Mouse (Mus musculus) erythroblast, adult 5-6 weeks (primary cell): ENCODE results near the gene Cpne5. TPM values are rescaled to one million over a fixed set of nuclear protein-coding genes. Genes with fewer than 3 reads are reported as not detected.

ENCODE experiments used
- ATAC-seq: replicated peaks from 2 replicates; pipeline ENCODE4 v1.8.0; 2016; ENCODE audit warnings: moderate number of reproducible peaks, mild to moderate bottlenecking, moderate TSS enrichment, inconsistent platforms; ENCODE audit not compliant: poor library complexity, low FRiP score, severe bottlenecking
- total RNA-seq, 2 experiments: library from RNA; stranded (forward) in 1 of 2; stranded (reverse) in 1 of 2; fragments of 150-400 nt in 1 of 2; fragments of 200-764, 138-1000 nt in 1 of 2; gene quantifications; 2 replicates each; pipeline versions ENCODE4 v1.2.3 to v1.2.4; 2015 to 2017; ENCODE audit warnings: low replicate concordance in 2 of 2

Gene Cpne5
- total RNA-seq, 2 experiments from 2014 or later = 0.26 TPM; not detected in 1

DNA sequence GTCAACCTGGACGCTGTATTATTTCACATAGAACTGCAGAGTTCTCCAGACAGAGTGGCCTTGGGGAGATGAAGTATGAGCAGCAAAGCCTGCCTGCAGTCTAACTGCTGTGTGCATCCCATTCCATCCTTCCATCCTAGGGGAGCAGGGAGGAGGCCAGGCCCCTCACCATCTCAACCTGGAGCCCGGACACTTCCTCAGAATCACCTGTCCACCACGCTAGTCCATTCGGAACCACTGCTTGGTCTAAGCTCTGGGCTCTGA is 23.8 kb downstream of the Cpne5 start:
- no peak for ATAC-seq

DNA sequence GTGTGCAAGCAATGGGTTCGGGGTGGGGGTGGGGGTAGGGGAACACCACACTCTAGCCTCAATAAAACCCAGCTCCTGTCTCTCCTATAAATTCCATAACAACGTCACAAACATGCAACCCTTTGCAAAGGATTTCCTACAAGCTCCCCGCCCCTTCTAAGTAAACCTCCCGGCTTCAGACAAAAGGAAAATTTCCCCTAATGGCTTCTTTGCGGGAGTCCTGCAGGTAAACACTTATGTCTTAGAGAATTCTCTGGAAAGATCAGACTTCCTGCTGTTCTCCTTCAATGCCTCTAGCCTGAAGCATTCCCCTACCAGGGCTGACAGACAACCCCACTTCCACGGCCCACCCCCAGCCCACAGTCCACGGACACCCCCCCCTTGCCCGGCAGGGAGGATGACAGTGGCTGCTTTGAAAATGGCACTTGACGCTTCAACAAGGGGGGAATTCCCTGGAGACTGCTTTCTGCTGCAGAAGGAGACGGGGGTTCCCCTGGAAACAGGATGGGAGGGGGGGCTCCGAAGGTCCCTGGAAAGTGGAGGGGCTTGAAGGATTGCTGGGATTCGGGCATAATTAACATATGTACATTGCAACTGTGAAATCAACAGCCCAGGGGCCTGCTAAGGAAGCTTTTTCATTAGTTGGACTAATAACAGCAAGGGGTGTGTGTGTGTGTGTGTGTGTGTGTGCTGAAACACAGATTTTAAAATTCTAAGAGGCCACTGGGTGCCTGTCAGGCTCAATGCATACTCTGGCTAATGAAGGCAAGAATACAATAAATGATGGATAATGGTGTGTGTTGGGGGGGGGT is 24.4 kb downstream of the Cpne5 start:
- ATAC-seq = no peak

DNA sequence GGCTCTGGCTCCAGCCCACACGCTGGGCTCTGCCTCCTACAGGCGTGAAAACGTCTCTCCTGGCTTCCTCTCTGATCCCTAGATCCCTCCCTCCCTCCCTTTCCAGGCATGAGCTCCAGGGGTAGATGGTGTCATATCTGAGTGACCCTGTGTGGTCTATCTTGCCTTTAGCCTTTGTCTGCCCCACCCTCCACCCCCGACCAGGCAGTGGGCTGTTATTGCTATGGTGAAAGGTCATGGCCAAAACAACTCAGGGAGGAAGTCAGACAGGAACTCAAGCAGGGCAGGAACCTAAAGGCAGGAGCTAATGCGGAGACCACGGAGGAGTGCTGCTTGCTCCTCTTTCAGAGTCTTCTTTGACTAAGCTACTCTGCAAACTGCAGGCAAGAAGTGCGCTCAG is 26.1 kb downstream of the Cpne5 start:
- no peak for ATAC-seq

DNA sequence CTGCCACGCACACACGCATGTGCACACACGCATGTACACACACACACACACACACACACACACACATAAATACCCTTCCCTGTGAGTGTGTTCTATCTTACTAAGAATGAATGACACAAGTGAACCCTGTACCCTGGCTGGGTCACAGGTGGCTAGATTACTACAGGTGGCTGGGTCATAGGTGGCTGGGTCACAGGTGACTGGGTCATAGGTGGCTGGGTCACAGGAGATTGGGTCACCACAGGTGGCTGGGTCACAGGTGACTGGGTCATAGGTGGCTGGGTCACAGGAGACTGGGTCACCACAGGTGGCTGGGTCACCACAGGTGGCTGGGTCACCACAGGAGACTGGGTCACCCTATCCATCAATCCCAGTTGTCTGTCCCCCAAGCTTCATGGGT is 27.9 kb downstream of the Cpne5 start:
- no peak for ATAC-seq

DNA sequence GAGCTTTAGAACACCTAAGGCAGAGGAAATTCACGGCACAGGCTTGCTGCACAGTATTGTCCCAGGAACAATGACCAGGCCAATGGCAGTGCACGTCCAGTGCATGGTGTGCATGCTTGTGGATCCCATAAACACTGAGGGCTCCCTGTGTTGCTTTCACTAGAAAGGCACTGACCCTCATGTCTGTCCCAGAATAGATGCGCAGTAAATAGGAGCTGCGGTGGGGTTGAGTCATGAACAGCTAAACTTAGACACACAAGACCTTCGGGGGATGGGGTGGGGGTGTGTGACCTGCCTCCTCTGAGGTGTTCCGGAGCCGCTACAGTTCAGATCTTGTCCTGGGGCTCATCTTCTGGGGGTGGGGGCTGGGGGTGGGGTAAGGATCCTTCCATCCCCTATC is 31.9 kb downstream of the Cpne5 start:
- ATAC-seq = no peak

DNA sequence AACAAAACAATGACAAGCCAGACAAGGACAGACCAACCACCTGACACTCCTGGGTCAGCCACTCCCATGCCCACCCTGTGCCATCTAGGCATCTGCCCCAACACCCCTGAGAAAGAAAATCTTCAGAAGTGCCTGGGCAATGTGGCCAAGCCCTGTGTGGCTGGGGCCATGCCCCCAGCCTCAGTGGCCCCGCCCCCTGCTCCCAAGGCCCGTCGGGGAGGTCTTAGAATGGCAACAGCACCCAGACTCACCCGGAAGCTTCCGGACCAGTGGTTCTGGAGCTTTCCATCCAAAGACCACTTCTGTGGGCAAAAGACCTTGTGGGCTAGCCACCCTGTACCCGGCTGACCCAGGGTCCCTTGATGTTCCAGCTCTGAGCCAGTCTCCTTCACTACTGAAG is 35.4 kb downstream of the Cpne5 start:
- ATAC-seq = no peak

DNA sequence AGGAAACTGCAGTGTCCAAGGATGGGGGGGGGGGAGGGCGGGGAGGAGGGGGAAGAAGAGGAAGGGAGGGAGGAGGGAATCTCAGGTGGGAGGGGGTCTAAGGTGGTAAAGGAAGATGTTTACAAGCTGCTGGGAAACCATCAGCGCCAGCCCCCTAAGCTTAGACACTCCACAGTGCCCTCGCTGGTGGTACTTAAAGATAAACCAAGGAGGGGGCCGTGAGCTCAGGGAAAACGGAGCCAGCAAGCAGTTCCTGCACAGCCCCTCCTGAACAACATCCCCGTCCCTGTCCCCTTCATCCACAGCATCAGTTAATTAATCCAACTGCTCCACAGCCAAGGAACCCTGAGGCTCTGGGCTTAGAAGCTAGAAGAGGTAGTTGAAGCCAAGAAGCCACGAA is 38.1 kb downstream of the Cpne5 start:
- no peak for ATAC-seq

DNA sequence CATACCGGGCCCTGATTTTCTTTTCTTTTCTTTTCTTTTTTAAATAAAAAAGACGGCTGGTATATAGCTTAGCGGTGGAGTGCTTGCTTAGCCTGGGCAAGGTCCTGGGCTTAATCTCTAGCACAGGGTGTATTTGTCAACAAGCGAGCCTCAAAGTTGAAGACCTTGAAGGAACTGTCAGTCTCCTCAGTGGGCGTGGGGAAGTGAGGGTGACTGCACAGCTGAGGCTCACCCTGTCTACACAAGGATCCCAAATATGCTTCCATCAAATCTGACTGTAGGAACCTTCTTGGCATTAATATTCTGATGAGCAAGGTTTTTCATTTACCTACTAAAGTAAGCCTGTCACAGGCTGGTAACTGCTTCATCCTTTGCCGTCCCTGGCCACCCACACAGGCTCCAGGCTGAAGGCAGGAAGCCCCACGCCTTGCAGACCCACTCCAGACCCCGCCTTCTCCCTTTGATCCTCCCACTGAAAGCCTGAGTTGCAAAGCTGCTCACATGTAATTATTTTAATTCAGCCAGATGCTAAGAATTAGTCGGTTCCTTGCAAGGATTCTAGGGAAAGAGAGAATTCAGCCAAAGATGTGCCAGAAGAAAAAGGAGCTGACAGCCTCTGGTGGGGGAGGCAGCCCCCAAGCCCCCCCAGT is 38.7 kb downstream of the Cpne5 start:
- no peak for ATAC-seq

DNA sequence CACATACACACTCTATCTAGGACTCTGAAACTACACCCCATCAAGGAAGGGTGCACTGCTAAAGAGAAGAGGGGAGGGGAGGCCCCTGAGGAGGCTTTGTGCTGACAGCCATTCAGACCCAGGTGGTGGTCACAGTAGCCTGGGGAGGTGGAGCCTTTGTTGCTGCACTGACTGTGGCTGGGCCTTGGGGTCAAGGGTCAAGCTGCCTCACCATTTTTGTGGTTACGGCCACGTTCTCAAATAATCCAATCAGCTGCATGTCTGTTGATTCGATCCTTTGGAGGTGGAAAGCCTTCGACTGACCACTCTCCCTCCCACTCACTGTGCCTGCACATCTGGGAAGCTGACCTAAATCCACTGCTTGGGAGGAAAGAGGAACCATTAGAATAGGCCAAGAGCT is 42.4 kb downstream of the Cpne5 start:
- no peak for ATAC-seq

DNA sequence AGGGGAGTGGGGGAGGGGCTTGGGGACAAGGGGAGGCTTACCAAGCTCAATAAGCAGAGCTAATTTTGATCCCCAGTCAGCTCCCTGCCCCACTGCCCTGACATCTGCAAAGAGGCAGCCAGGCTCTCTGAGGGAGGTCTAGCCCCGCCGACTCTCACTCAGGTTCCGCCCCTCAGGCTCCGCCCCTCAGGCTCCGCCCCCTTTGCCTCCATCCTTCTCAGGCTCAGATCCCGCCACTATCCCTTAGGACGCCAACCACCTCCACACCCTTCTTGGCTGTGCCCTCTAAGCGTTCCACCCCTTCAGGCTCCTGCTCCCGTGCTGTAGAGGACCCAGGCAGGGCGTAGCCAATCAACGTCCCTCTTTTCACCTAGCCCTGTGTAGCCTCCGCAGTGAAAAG is 49.0 kb downstream of the Cpne5 start:
- no peak for ATAC-seq

DNA sequence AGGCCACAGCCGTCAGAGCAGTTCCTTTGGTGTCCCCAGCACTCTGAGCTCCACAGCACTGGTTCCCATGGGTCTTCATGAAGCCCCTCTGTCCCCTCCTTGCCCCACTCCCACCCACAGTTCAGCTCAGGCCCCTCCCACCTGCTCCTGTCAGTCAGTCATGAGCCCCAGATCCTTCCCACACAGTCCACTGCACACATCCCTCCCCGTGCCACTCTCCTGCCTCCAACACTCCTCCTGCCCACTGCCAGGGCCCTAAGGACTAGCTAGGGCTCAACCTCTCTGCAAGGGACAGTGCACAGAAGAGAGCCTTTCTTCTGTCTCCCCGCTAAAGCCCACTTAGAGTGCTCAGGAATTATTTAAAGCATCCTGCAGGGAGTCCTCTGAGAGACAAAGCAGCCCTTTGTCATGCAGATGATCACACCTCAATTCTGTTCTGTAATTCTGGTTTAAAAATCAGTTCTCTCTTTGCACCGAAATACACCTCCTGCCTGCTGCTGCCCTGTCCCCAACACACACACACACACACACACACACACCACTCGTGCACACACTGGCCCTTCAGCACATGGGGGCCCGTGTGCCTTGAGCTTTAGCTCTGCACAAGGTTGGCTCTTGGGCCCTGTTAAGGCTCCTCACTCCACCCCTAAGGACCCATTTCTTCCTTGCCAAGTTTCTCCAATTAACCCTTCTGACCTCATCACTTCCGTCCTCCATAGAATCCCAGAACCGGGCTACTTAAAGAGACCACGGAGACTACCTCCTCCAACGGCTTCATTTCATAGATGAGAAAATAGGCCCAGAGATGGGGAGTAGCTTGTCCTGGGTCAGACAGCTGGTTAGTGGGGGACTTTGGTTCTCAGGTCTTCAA is 50.7 kb downstream of the Cpne5 start:
- ATAC-seq = no peak

DNA sequence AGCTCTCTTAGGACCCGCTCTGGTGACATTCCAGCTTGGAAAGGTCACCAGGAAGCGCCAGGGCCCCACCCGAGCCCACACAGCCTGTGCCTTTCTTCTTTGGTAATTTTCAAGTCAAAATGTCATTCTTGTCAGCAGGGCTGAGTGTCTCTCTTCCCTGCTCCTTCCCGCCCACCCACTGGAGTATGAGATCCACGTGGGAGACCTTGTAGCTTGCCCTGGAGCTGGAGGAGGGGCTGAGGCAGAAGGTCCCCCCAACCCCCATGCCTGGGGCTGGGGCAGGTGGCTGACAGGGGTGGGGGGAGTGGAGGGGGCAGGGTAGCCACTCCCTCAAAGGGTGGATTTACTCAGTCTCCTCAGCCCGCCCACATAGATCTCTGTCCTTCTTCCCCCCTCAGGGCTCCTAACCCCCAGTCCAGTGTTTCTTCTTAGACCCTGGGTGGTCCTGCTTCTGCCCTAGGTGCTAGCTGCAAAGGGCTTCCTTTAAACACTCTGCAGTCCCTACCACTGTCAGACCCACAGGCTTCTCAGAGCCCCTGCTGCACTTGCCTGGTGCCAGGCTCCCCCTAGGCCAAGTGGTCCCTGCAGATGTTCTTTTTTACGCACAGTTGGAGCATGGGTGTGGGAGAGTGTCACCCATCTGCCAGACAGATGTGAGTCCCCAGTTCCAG is 52.5 kb downstream of the Cpne5 start:
- ATAC-seq = no peak

DNA sequence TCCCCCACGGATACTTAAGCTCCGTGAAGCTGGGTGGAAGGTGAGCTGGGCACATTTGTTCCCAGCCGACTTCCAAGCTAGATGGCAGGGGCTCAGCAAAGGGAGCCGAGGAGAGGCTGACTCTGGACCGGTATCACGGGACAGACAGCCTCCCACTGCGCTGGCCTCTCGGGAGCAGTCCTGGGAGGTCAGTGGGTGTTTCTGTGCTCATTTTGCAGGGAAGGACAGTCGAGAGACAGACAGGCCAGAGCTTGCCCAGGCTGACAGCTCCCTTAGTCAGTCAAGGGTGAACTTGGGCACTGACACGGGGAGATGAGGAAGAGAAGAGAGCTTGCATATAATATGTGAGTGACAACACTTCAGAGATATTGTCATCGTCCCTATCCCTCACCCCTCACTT is 54.8 kb downstream of the Cpne5 start:
- no peak for ATAC-seq

DNA sequence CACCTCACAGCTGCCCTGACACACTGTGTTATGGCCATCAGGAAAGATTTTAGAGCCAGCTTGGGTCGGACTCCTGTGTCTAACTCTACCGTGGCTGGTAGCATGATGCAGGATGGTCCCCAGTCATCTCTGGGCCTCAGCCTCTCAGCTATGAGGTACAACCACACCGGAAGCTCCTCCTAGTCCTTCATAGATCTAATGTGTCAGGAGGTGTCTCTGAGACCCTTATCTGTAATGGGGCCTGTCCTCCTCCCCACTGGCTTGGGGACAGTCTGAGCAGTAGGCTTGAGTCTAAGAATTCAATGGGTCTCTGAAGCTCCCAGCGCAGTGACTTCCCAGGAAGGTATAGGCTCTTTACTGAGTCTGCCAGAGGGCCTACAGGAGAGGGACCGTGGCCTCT is 56.2 kb downstream of the Cpne5 start:
- ATAC-seq = no peak

DNA sequence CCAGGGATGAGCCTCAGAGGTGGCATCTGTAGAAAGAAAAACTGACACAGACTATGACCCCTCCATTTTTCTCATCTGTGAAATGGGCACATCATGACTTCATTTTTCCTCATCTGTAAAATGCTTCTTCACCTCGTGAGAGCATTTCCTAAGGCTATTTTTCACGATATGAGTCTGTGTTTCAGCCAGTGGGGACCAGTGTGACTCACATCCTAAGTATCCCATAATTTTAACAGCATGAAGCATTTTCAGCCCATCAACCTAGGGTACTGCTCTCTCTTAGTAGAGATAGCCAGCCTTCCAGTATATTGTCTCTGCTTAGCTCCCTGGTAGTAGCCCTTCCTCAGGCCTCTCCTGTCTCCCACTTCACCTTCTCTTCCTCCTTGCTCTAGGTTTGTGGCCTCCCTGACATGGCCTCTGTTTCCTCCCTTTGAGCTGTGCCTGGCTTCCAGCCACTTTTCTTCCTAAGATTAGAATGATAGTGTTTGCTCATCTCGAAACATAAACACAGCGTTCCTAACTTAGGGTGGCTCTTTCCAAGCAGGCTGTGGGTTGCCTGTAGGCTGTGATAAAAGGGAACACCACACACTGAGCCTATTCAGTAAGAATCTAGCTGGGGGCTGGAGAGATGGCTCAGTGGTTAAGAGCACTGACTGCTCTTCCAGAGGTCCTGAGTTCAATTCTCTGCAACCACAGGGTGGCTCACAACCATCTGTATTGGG is 57.4 kb downstream of the Cpne5 start:
- ATAC-seq = no peak

DNA sequence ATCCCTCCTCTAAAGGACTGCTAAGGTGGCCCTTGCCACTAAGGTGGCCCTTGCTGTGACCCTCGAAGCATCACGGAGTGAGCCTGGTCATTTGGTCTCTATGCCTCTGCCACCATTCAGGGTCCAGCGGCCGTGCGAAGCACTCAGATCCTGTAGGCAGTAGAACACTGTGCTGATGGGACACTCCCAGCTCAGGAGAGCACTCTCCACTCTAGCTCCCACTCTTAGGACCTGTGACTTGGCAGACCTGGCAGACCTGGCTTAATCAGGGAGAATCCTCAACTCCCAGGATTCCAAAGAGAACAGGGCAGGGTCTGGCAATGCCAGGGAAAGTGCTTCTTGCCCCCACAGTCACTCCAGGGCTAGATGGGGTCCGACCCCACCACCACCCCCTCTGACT is 58.0 kb downstream of the Cpne5 start:
- ATAC-seq = no peak

DNA sequence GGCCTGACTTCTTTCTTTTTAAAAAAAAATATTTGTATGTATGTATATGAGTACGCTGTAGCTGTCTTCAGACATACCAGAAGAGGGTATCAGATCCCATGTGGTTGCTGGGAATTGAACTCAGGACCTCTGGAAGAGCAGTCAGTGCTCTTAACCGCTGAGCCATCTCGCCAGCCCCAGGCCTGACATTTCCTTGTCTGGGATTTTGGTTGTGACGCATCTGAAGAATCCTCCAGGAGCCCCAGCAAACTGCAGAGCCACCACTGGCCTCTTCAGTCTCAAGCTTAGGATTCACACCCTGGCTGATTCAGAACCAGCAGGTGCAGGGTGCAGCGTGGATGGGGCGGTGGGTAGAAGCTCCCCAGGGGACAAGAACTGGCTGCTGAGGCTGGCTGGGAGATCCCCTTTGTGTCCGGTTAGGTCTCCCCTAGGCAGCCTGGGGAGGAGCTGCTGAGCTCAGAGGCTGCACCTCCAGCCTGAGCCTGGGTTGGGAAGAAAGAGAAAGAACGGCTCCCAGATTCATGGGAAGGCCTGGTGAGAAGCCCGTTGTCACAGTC is 59.4 kb downstream of the Cpne5 start:
- ATAC-seq = no peak

DNA sequence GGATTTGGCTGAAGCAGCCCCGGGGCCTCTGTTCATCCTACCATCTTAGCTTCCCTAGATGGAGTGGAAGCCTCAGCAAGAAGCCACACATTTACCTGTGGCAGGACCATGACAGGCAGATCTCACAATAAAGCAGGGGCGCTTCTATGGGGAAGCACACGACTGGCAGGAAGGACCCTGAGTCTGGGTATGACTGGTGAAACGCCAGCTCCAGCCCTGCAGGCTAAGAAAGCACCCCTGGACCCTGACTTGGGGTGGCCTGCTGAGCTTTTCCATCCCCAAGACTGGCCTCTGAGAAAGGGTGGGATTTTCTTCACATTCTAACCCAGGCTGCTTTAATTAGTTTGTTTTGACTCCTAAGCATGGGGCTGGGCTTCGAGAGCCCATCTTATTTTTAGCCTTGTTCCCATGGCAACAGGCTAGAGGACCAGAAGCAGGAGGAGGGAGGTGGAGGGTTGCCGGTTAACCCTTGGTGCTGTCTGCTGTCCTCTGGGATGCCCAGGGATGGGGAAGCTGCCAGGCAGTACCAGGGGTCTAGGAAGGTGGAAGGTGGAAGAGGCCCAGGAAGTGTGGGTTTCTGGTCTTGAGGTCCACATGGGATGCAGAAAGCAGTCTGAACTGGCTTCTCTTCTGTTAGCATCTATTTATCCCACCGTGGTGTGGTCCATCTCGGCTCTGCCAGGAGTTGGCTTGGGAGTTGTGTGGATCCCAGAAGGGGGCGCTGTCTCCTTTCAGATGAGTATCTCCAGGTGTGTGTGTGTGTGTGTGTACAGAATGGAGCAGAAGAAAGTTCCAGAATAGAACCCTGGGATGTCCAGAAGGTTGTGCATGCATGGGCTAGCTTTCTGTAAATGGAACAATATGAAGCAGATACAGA is 61.3 kb downstream of the Cpne5 start:
- ATAC-seq = no peak

DNA sequence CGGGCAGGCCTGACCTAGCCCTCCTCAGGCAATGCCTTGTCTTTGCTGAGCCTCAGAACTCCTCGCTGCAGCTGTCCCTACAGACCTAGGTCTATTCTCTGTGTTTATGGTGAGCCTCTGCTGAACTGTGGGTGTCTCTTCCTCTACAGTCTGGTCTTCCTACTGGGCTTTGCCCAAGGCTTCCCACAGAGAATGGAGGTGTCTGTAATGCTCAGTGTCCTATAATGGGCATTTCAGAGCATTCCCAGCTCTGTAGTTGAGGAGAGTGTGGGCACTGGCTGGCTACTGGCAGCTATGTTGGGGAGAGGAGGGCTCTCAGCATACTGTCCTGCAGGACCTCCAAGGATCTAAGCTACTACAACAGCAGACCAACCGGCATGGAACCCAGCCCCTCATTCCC is 62.3 kb downstream of the Cpne5 start:
- ATAC-seq = no peak
